Mouse (Mus musculus): Measurements from ENCODE around the gene Mettl6. TPM values are rescaled to one million over a fixed set of nuclear protein-coding genes. Genes with fewer than 3 reads are reported as not detected.

The Mettl6 gene
- total RNA-seq, 2 experiments from 2014 or later = 32.7 to 35.6 TPM

DNA sequence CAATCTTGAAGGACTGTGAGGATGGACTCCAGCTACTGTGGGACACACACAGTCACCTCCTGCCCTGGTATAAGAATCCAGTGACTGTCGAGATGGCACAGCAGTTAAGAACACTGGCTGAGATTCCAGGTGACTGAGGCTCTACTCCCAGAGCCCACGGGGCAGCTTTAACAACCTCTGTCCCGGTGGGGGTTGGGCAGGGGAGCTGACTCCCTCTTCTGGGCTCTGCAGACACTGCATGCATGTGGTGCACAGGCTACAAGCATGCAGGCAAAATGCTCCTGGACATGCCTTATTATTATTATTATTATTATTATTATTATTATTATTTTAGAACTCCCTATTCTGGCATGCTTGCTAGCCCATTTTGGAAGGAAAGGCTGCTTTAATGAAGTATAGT lies 54.6 kb downstream of the Mettl6 start:
- Histone ChIP-seq H3K4me3 (no peak overlapping the region), H3K27ac (no peak overlapping the region)
- intact Hi-C loops (cut with DNase I) = no loop called here
- DNase-seq (ENCODE audit: extremely low spot score in 1 of 2, low spot score in 2 of 2) = no peak
- TF ChIP-seq CTCF (IDR thresholded peaks at IDR 0.05) = no peak; the same call in 1 of the 2 replicates

GRCm38 (mm10) chr14:31439279-31439678 lies 55.6 kb downstream of the Mettl6 start:
- no peak for DNase-seq (ENCODE audit: extremely low spot score in 1 of 2, low spot score in 2 of 2)
- intact Hi-C loops (cut with DNase I) = loop anchor here (5.0 kb wide), 2 partner anchors 33 to 37 kb away; no protein-coding TSS in a partner anchor
- no peak for TF ChIP-seq CTCF (IDR thresholded peaks at IDR 0.05)
- Histone ChIP-seq H3K4me3 (no peak overlapping the region), H3K27ac (no peak overlapping the region)

- no peak for TF ChIP-seq CTCF (IDR thresholded peaks at IDR 0.05)
- Histone ChIP-seq H3K4me3 (no peak overlapping the region), H3K27ac (no peak overlapping the region)
- intact Hi-C loops (cut with DNase I) = loop anchor here (5.0 kb wide), 2 partner anchors 34 to 36 kb away; no protein-coding TSS in a partner anchor
- no peak for DNase-seq (ENCODE audit: extremely low spot score in 1 of 2, low spot score in 2 of 2)
These were observed 56.9 kb downstream of the Mettl6 start for GRCm38 (mm10) chr14:31437826-31438529.

GRCm38 (mm10) chr14:31435930-31436693 lies 58.7 kb downstream of the Mettl6 start, which contains the start of gene Sh3bp5:
Sh3bp5 (minus strand) TSS chr14:31436078.
- peak within 1 kb of the TSS; percentile 92 for H3K4me3 ChIP-seq
- no peak; the same call in none of the 2 replicates for TF ChIP-seq CTCF (IDR thresholded peaks at IDR 0.05)
- intact Hi-C loops (cut with DNase I) = loop anchor here (1.0 to 5.0 kb wide), 3 partner anchors 34 to 50 kb away; no protein-coding TSS in a partner anchor
- H3K27ac ChIP-seq = peak within 1 kb of the TSS; percentile 93
- peak; percentile 92 to 96 for DNase-seq (ENCODE audit: extremely low spot score in 1 of 2, low spot score in 2 of 2)

DNA sequence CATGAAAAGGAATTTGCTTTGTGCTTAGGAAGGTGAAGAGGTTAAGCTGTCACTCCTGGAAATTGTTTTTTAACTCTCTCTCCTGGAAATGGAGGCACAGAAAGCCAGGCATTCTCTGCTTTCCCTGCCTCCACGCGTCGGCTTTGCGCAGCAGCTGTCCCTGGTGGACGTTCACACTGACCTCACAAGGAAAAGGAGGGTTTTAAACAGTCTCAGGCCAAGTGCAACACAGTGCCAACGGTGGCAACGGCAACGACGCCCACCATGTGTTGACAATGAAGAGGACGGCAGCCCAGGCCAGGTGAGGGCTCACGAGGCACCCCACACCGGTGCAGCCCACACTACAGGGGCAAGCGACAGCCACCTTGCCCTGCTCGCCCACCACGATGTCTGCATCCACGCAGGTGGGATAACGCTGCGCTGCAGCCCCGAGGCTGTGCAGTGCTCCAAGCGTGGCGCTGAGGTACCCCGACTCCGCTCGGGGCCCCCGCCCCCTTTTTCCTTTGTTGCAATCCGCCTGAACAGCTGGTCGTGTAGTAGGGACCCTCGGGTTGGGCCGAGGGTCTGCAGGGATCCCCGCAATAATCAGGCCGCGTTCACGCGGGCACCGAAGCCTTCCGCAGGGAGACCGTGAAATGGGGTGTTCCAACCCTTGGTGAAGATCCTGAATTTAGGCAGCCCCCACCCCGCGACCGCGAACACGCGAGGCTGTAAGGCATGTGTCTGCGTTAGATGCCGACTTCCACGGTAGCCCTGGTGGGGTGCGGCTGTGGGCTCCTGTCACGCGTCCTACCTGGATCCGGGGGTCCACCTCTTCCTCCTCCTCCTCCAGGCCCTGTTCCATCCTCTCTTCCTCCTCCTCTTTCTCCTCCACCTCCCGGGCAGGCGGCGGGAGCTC lies 59.6 kb downstream of the Mettl6 start:
- DNase-seq (ENCODE audit: extremely low spot score in 1 of 2, low spot score in 2 of 2) = peak; percentile 37 to 54
- Histone ChIP-seq H3K4me3 (peak overlapping the region; percentile 92), H3K27ac (peak overlapping the region; percentile 93)
- peak; percentile 7 for TF ChIP-seq CTCF (IDR thresholded peaks at IDR 0.05)
- intact Hi-C loops (cut with DNase I) = loop anchor here (1.0 to 5.0 kb wide), 3 partner anchors 33 to 49 kb away; no protein-coding TSS in a partner anchor

DNA sequence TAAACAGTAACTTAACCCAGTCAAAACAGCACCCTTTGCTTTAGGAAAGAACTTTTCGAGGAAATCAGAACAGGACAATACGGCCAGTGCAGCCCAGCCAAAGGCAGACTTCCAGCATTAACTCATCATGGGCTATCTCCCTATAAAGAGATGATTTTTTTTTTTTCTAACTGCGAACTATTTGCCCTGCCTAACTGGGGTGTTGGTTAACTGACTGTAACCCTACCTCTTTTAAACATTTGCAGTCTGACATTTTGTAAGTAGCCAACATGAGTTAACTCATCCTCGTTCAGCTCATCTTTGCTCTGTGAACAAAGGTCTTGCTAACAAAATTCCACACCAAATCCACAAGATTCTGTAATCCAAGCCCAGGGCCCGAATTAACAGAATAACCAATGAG lies 60.4 kb downstream of the Mettl6 start:
- Histone ChIP-seq H3K27ac (peak overlapping the region; percentile 93; the same call in 1 of the 2 replicates), H3K4me3 (peak overlapping the region; percentile 92)
- no peak for DNase-seq (ENCODE audit: extremely low spot score in 1 of 2, low spot score in 2 of 2)
- intact Hi-C loops (cut with DNase I) = no loop called here
- no peak for TF ChIP-seq CTCF (IDR thresholded peaks at IDR 0.05)

- Histone ChIP-seq H3K27ac (peak overlapping the region; percentile 40; the same call in 1 of the 2 replicates), H3K4me3 (peak overlapping the region; percentile 92)
- no peak for DNase-seq (ENCODE audit: extremely low spot score in 1 of 2, low spot score in 2 of 2)
- intact Hi-C loops (cut with DNase I) = no loop called here
- no peak for TF ChIP-seq CTCF (IDR thresholded peaks at IDR 0.05)
These were observed 60.9 kb downstream of the Mettl6 start for GRCm38 (mm10) chr14:31433851-31434360.

DNA sequence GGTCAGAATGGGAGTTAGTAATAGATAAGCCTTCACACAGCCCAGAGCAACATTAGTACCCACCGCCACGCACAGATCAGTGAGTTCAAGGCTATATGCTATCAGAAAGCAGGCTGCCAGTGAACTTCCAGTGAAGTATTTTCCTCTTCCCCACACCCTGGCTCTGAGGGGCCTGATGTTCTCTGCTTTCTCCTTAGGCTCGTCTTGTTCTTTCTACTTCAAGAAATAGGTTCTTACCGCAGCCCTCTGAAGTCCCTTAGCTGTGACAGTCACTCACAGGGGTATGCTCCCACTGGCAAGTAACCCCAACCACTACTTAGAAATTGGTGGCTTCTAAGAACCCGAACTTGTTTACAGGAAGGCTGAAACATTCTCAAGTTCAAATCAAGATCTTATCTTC lies 61.7 kb downstream of the Mettl6 start:
- H3K27ac ChIP-seq = peak overlapping the region; percentile 40; the same call in 1 of the 2 replicates
- intact Hi-C loops (cut with DNase I) = no loop called here
- no peak for DNase-seq (ENCODE audit: extremely low spot score in 1 of 2, low spot score in 2 of 2)
- no peak for TF ChIP-seq CTCF (IDR thresholded peaks at IDR 0.05)
- H3K4me3 ChIP-seq = peak overlapping the region; percentile 92; the same call in 1 of the 2 replicates

DNA sequence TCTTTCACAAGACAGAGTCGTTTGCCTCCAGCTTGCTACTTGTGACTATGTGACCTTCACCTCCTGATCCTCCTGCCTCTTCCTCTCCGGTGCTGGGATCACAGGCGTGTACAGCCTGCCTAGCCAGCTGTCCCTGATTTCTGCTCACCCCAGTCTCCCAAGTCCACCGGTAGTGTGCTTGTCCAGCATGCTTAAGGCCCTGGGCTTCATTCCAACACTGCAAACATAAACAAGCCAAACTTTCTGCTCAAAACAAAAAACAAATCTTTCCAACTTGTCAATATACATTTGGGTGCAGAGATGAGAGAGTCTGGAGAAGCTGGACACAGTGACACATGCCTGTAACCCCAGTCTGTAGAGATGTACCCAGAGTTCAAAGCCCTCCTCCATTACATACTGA lies 62.4 kb downstream of the Mettl6 start:
- no peak for TF ChIP-seq CTCF (IDR thresholded peaks at IDR 0.05)
- Histone ChIP-seq H3K27ac (no peak overlapping the region), H3K4me3 (no peak overlapping the region)
- no peak for DNase-seq (ENCODE audit: extremely low spot score in 1 of 2, low spot score in 2 of 2)
- intact Hi-C loops (cut with DNase I) = no loop called here

- Histone ChIP-seq H3K27ac (no peak overlapping the region; the same call in 1 of the 2 replicates), H3K4me3 (no peak overlapping the region)
- intact Hi-C loops (cut with DNase I) = no loop called here
- no peak for DNase-seq (ENCODE audit: extremely low spot score in 1 of 2, low spot score in 2 of 2)
- no peak for TF ChIP-seq CTCF (IDR thresholded peaks at IDR 0.05)
These were observed 63.0 kb downstream of the Mettl6 start for GRCm38 (mm10) chr14:31431789-31432330.

DNA sequence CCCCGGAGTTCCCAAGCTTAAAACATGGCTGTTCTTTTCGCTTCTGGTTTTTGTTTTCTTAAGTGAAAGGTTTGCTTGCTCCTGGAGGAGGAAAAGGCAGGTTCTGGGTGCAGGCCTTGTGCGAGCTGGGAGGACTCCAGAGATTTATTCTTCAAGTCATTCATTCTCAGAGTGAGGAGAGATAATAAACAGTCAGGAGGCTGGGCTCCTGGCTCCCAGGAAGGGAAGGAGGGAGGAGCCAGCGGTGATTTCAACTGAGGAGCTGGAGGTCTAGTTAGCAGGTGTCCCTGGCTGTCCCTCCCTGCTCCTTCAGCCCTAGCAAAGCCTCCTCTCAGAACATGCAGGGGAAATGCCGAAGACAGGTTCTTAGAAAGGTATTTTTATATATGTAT lies 65.8 kb downstream of the Mettl6 start:
- intact Hi-C loops (cut with DNase I) = no loop called here

More for the DNA sequence above, 65.8 kb downstream of the Mettl6 start:
- no peak for DNase-seq (ENCODE audit: extremely low spot score in 1 of 2, low spot score in 2 of 2)
- Histone ChIP-seq H3K27ac (peak overlapping the region; percentile 87), H3K4me3 (no peak overlapping the region)
- TF ChIP-seq CTCF (IDR thresholded peaks at IDR 0.05) = no peak

All from left cerebral cortex, adult 2 months (tissue).